Mouse (Mus musculus) heart, adult 11 months (tissue): ENCODE results near the gene Gtf3c1.
"Not testable (repeated sequence)": the region's sequence is repeated elsewhere in the genome, so short reads cannot be mapped to it uniquely, and the experiment has no call there.

Experiments
- DNase-seq: peaks from one replicate; pipeline ENCODE4 v3.0.0; 2022

Gene Gtf3c1

GRCm38 (mm10) chr7:125707593-125708022, at the start of gene Gtf3c1, which contains the start of gene D430042O09Rik:
Gene Gtf3c1 (minus strand): TSS chr7:125707780.
Gene D430042O09Rik (plus strand): TSS chr7:125707888.
- peak; percentile 100 for DNase-seq

GRCm38 (mm10) chr7:125756806-125757205, 49.2 kb upstream of the Gtf3c1 start:
- DNase-seq: no peak

GRCm38 (mm10) chr7:125753326-125753715, 45.7 kb upstream of the Gtf3c1 start:
- DNase-seq: peak; percentile 91

- DNase-seq: no peak
Observed at GRCm38 (mm10) chr7:125752699-125753325, 45.2 kb upstream of the Gtf3c1 start.

GRCm38 (mm10) chr7:125748186-125748585, 40.6 kb upstream of the Gtf3c1 start:
- no peak for DNase-seq

GRCm38 (mm10) chr7:125747316-125747690, 39.7 kb upstream of the Gtf3c1 start:
- DNase-seq: no peak

- no peak for DNase-seq
Observed at GRCm38 (mm10) chr7:125746621-125747315, 39.2 kb upstream of the Gtf3c1 start.

- no peak for DNase-seq
Observed at GRCm38 (mm10) chr7:125744774-125745173, 37.2 kb upstream of the Gtf3c1 start.

- peak; percentile 96 for DNase-seq
Observed at GRCm38 (mm10) chr7:125741271-125741703, 33.7 kb upstream of the Gtf3c1 start.

GRCm38 (mm10) chr7:125740521-125740920, 32.9 kb upstream of the Gtf3c1 start:
- DNase-seq: no peak

- no peak for DNase-seq
Observed at GRCm38 (mm10) chr7:125736366-125737015, 28.9 kb upstream of the Gtf3c1 start.

GRCm38 (mm10) chr7:125733791-125734190, 26.2 kb upstream of the Gtf3c1 start:
- peak; percentile 94 for DNase-seq

- DNase-seq: peak; percentile 94
Observed at GRCm38 (mm10) chr7:125731679-125732078, 24.1 kb upstream of the Gtf3c1 start.

GRCm38 (mm10) chr7:125723189-125723972, 15.8 kb upstream of the Gtf3c1 start:
- DNase-seq: no peak

- no peak for DNase-seq
Observed at GRCm38 (mm10) chr7:125722127-125722526, 14.5 kb upstream of the Gtf3c1 start.

GRCm38 (mm10) chr7:125721033-125721432, 13.5 kb upstream of the Gtf3c1 start:
- no peak for DNase-seq

GRCm38 (mm10) chr7:125720370-125720769, 12.8 kb upstream of the Gtf3c1 start:
- no peak for DNase-seq

- no peak for DNase-seq
Observed at GRCm38 (mm10) chr7:125717612-125718011, 10.0 kb upstream of the Gtf3c1 start.

GRCm38 (mm10) chr7:125716724-125717123, 9.1 kb upstream of the Gtf3c1 start:
- DNase-seq: peak; percentile 95

- DNase-seq: no peak
Observed at GRCm38 (mm10) chr7:125714803-125715202, 7.2 kb upstream of the Gtf3c1 start.

- DNase-seq: not testable (repeated sequence)
Observed at GRCm38 (mm10) chr7:125713542-125714055, 6.0 kb upstream of the Gtf3c1 start.

- no peak for DNase-seq
Observed at GRCm38 (mm10) chr7:125708100-125708499, 520 bp upstream of the Gtf3c1 start.

- no peak for DNase-seq
Observed at GRCm38 (mm10) chr7:125707186-125707585, 394 bp downstream of the Gtf3c1 start.
